Mouse (Mus musculus) intestine, embryonic 15.5 days (tissue): ENCODE results near the gene Olfr469. TPM values are rescaled to one million over a fixed set of nuclear protein-coding genes. Genes with fewer than 3 reads are reported as not detected.
"Not testable (repeated sequence)": the region's sequence is repeated elsewhere in the genome, so short reads cannot be mapped to it uniquely, and the experiment has no call there.

Experiments
- ATAC-seq: fragments of 200-750 bp; cut with Nextera tagmentation; 2 replicates; pipeline ENCODE4 v1.8.0; 2017; ENCODE audit warnings: moderate TSS enrichment, moderate library complexity
- H3K27ac ChIP-seq: fragments of 300-500 bp; sonication (generic); 2 replicates; pipeline ENCODE4 v1.5.1; 2015; ENCODE audit warnings: mild to moderate bottlenecking, inconsistent platforms
- H3K27me3 ChIP-seq: fragments of 300-500 bp; sonication (generic); replicated peaks from 2 replicates; pipeline ENCODE4 v1.6.1; 2015; ENCODE audit warnings: inconsistent platforms
- H3K36me3 ChIP-seq: fragments of 300-500 bp; sonication (generic); 2 replicates; pipeline ENCODE4 v1.6.1; 2015; ENCODE audit warnings: inconsistent platforms
- H3K4me1 ChIP-seq: fragments of 300-500 bp; sonication (generic); replicated peaks from 2 replicates; pipeline ENCODE4 v1.6.1; 2015; ENCODE audit warnings: inconsistent platforms
- H3K4me2 ChIP-seq: fragments of 300-500 bp; sonication (generic); replicated peaks from 2 replicates; pipeline ENCODE4 v1.6.1; 2015; ENCODE audit warnings: mild to moderate bottlenecking, inconsistent platforms
- H3K4me3 ChIP-seq: fragments of 300-500 bp; sonication (generic); replicated peaks from 2 replicates; pipeline ENCODE4 v1.5.1; 2015; ENCODE audit warnings: inconsistent platforms
- H3K9ac ChIP-seq: fragments of 300-500 bp; sonication (generic); 2 replicates; pipeline ENCODE4 v1.6.1; 2015; ENCODE audit warnings: inconsistent platforms
- H3K9me3 ChIP-seq: fragments of 300-500 bp; sonication (generic); 2 replicates; pipeline ENCODE4 v1.6.1; 2016; ENCODE audit warnings: inconsistent platforms
- WGBS: fragments of 180-500 bp; shearing (Covaris S2); methylation state at CpG from one replicate; pipeline ENCODE4 v1.1.7; 2015; 5-methylcytosine and 5-hydroxymethylcytosine counted together
- polyA plus RNA-seq: library from polyadenylated mRNA; unstranded; fragments of >200 nt; fragmentation: Nextera tagmentation; extraction: Ambion mirVana; gene quantifications from 2 replicates; pipeline ENCODE4 v1.2.1, GENCODE M21; 2015

The Olfr469 gene
- not detected in 2 replicates for polyA plus RNA-seq

GRCm38 (mm10) chr7:107825441-107825840, at the start of gene Olfr469:
Gene Olfr469, minus strand, starts transcription at chr7:107825541.
- not testable (repeated sequence) for H3K9me3 ChIP-seq, H3K36me3 ChIP-seq, H3K27ac ChIP-seq, H3K9ac ChIP-seq, H3K4me3 ChIP-seq, H3K4me2 ChIP-seq, ATAC-seq, H3K27me3 ChIP-seq, H3K4me1 ChIP-seq

GRCm38 (mm10) chr7:107847390-107847789, 22.0 kb upstream of the Olfr469 start, which contains the start of gene Olfr470:
Gene Olfr470, minus strand, starts transcription at chr7:107847490.
- not testable (repeated sequence) for H3K27ac ChIP-seq, H3K27me3 ChIP-seq
- WGBS: 63% methylated on average over 1 of the region's 1 CpGs

GRCm38 (mm10) chr7:107841719-107842118, 16.4 kb upstream of the Olfr469 start:
- ATAC-seq: no peak
- no peaks in the 10 kb centered on the region for H3K9me3 ChIP-seq

More at GRCm38 (mm10) chr7:107847390-107847789, 22.0 kb upstream of the Olfr469 start, which contains the start of gene Olfr470:
- not testable (repeated sequence) for H3K9me3 ChIP-seq, H3K36me3 ChIP-seq, ATAC-seq, H3K4me1 ChIP-seq, H3K4me3 ChIP-seq, H3K9ac ChIP-seq, H3K4me2 ChIP-seq

GRCm38 (mm10) chr7:107823867-107824266, 1.5 kb downstream of the Olfr469 start:
- H3K4me2 ChIP-seq, H3K4me3 ChIP-seq: not testable (repeated sequence)
- WGBS: 67% methylated on average over 2 of the region's 2 CpGs

More at GRCm38 (mm10) chr7:107841719-107842118, 16.4 kb upstream of the Olfr469 start:
- H3K27ac ChIP-seq: no peak overlapping the region
- no peak overlapping the region for H3K4me2 ChIP-seq
- WGBS: 76% methylated on average over 1 of the region's 1 CpGs
- H3K4me1 ChIP-seq: no peaks in the 10 kb centered on the region
- H3K4me3 ChIP-seq: no peak overlapping the region
- no peaks in the 10 kb centered on the region for H3K27me3 ChIP-seq
- no peaks in the 10 kb centered on the region for H3K36me3 ChIP-seq
- no peak overlapping the region for H3K9ac ChIP-seq

GRCm38 (mm10) chr7:107819442-107819841, 5.9 kb downstream of the Olfr469 start:
- H3K9me3 ChIP-seq: no peaks in the 10 kb centered on the region
- no peaks in the 10 kb centered on the region for H3K36me3 ChIP-seq
- no peaks in the 10 kb centered on the region for H3K27me3 ChIP-seq
- H3K4me2 ChIP-seq: no peak overlapping the region
- no peak for ATAC-seq
- no peak overlapping the region for H3K4me3 ChIP-seq
- no peaks in the 10 kb centered on the region for H3K4me1 ChIP-seq
- no peak overlapping the region for H3K9ac ChIP-seq
- no peak overlapping the region for H3K27ac ChIP-seq

More at GRCm38 (mm10) chr7:107823867-107824266, 1.5 kb downstream of the Olfr469 start:
- not testable (repeated sequence) for H3K9me3 ChIP-seq, H3K27me3 ChIP-seq, ATAC-seq, H3K9ac ChIP-seq, H3K4me1 ChIP-seq, H3K36me3 ChIP-seq, H3K27ac ChIP-seq

- Histone ChIP-seq H3K27ac (no peak within 1 kb of the TSS), H3K27me3 (no peaks in the 10 kb centered on the region), H3K9ac (no peak within 1 kb of the TSS), H3K4me3 (no peak within 1 kb of the TSS), H3K9me3 (no peaks in the 10 kb centered on the region), H3K4me2 (no peak within 1 kb of the TSS), H3K4me1 (no peaks in the 10 kb centered on the region), H3K36me3 (no peaks in the 10 kb centered on the region)
- ATAC-seq: no peak
Observed at GRCm38 (mm10) chr7:107811963-107812362, 13.4 kb downstream of the Olfr469 start, which contains the start of gene Olfr467. Gene Olfr467, plus strand, starts transcription at chr7:107812263.

GRCm38 (mm10) chr7:107802138-107802537, 23.2 kb downstream of the Olfr469 start:
- no peaks in the 10 kb centered on the region for H3K4me1 ChIP-seq
- no peaks in the 10 kb centered on the region for H3K9me3 ChIP-seq
- no peak overlapping the region for H3K4me3 ChIP-seq
- no peaks in the 10 kb centered on the region for H3K36me3 ChIP-seq
- H3K9ac ChIP-seq: no peak overlapping the region
- WGBS: 68% methylated on average over 3 of the region's 3 CpGs
- H3K27ac ChIP-seq: no peak overlapping the region
- ATAC-seq: no peak
- no peaks in the 10 kb centered on the region for H3K27me3 ChIP-seq
- H3K4me2 ChIP-seq: no peak overlapping the region

- Histone ChIP-seq H3K27me3 (no peaks in the 10 kb centered on the region), H3K4me2 (no peak within 1 kb of the TSS), H3K36me3 (no peaks in the 10 kb centered on the region), H3K9me3 (no peaks in the 10 kb centered on the region), H3K27ac (no peak within 1 kb of the TSS), H3K9ac (no peak within 1 kb of the TSS), H3K4me1 (no peaks in the 10 kb centered on the region), H3K4me3 (no peak within 1 kb of the TSS)
- 80% methylated on average over 2 of the region's 2 CpGs for WGBS
- no peak for ATAC-seq
Observed at GRCm38 (mm10) chr7:107801108-107801507, 24.2 kb downstream of the Olfr469 start, which contains the start of gene Ovch2. Gene Ovch2, minus strand, starts transcription at chr7:107801208.

GRCm38 (mm10) chr7:107796500-107796899, 28.8 kb downstream of the Olfr469 start:
- no peak for ATAC-seq
- 85% methylated on average over 2 of the region's 2 CpGs for WGBS

GRCm38 (mm10) chr7:107787977-107788620, 37.2 kb downstream of the Olfr469 start:
- no peaks in the 10 kb centered on the region for H3K36me3 ChIP-seq
- no peak for ATAC-seq
- no peak overlapping the region for H3K9ac ChIP-seq
- no peak overlapping the region for H3K4me3 ChIP-seq
- no peak overlapping the region for H3K4me2 ChIP-seq
- WGBS: 57% methylated on average over 3 of the region's 3 CpGs
- no peak overlapping the region for H3K27ac ChIP-seq
- no peaks in the 10 kb centered on the region for H3K27me3 ChIP-seq
- no peaks in the 10 kb centered on the region for H3K9me3 ChIP-seq
- no peaks in the 10 kb centered on the region for H3K4me1 ChIP-seq

More at GRCm38 (mm10) chr7:107796500-107796899, 28.8 kb downstream of the Olfr469 start:
- Histone ChIP-seq H3K9me3 (no peaks in the 10 kb centered on the region), H3K4me2 (no peak overlapping the region), H3K27me3 (no peaks in the 10 kb centered on the region), H3K4me3 (no peak overlapping the region), H3K9ac (no peak overlapping the region), H3K36me3 (no peaks in the 10 kb centered on the region), H3K4me1 (no peaks in the 10 kb centered on the region), H3K27ac (no peak overlapping the region)

GRCm38 (mm10) chr7:107779611-107780010, 45.7 kb downstream of the Olfr469 start:
- Histone ChIP-seq H3K9ac (no peak overlapping the region), H3K27me3 (no peaks in the 10 kb centered on the region), H3K27ac (no peak overlapping the region), H3K36me3 (no peaks in the 10 kb centered on the region), H3K9me3 (no peaks in the 10 kb centered on the region), H3K4me3 (no peak overlapping the region), H3K4me2 (no peak overlapping the region), H3K4me1 (no peaks in the 10 kb centered on the region)
- no peak for ATAC-seq
- 44% methylated on average over 4 of the region's 4 CpGs for WGBS

- WGBS: 56% methylated on average over 1 of the region's 1 CpGs
- H3K9me3 ChIP-seq: no peaks in the 10 kb centered on the region
Observed at GRCm38 (mm10) chr7:107778216-107778615, 47.1 kb downstream of the Olfr469 start.

GRCm38 (mm10) chr7:107770812-107771211, 54.5 kb downstream of the Olfr469 start:
- no peak overlapping the region for H3K27ac ChIP-seq
- no peak overlapping the region for H3K9ac ChIP-seq
- H3K4me2 ChIP-seq: no peak overlapping the region
- H3K36me3 ChIP-seq: no peaks in the 10 kb centered on the region
- no peaks in the 10 kb centered on the region for H3K27me3 ChIP-seq
- 59% methylated on average over 6 of the region's 6 CpGs for WGBS
- no peak for ATAC-seq
- no peaks in the 10 kb centered on the region for H3K4me1 ChIP-seq
- no peaks in the 10 kb centered on the region for H3K9me3 ChIP-seq
- H3K4me3 ChIP-seq: no peak overlapping the region

More at GRCm38 (mm10) chr7:107778216-107778615, 47.1 kb downstream of the Olfr469 start:
- no peak overlapping the region for H3K4me2 ChIP-seq
- ATAC-seq: peak; percentile 67
- no peaks in the 10 kb centered on the region for H3K27me3 ChIP-seq
- no peak overlapping the region for H3K9ac ChIP-seq
- H3K4me1 ChIP-seq: no peaks in the 10 kb centered on the region
- no peaks in the 10 kb centered on the region for H3K36me3 ChIP-seq
- no peak overlapping the region for H3K27ac ChIP-seq
- H3K4me3 ChIP-seq: no peak overlapping the region
